Mouse (Mus musculus) neutrophil, adult 5-6 weeks (primary cell): Measurements from ENCODE around the gene Os9. TPM values are rescaled to one million over a fixed set of nuclear protein-coding genes. Genes with fewer than 3 reads are reported as not detected.
"Not testable (repeated sequence)": the region's sequence is repeated elsewhere in the genome, so short reads cannot be mapped to it uniquely, and the experiment has no call there.

Source experiments
- ATAC-seq: fragments of 151-379, 151-347 bp; 2 replicates; pipeline ENCODE4 v1.8.0; 2017; ENCODE audit warnings: mild to moderate bottlenecking, moderate TSS enrichment; ENCODE audit not compliant: insufficient number of reproducible peaks, poor library complexity, low FRiP score, severe bottlenecking; ENCODE audit errors: extremely low read depth
- total RNA-seq: library from RNA; stranded (forward); fragments of 200-1000 nt; gene quantifications from 2 replicates; pipeline ENCODE4 v1.2.3, GENCODE M21; 2017

Gene Os9
- total RNA-seq, 1 experiment from 2014 or later: 157 TPM

DNA sequence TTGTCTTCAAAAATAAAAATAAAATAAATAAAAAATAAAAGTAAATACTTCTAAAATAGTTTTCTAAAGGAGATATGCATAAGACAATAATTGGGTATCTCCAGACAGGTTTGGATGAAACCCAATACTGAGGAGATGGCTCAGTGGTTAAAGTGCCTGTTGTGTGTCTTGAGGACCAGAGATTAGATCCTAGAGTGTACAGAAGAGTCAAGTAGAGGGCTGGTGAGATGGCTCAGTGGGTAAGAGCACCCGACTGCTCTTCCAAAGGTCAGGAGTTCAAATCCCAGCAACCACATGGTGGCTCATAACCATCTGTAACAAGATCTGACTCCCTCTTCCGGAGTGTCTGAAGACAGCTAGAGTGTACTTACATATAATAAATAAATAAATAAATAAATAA is 48.0 kb downstream of the Os9 start:
- not testable (repeated sequence) for ATAC-seq

DNA sequence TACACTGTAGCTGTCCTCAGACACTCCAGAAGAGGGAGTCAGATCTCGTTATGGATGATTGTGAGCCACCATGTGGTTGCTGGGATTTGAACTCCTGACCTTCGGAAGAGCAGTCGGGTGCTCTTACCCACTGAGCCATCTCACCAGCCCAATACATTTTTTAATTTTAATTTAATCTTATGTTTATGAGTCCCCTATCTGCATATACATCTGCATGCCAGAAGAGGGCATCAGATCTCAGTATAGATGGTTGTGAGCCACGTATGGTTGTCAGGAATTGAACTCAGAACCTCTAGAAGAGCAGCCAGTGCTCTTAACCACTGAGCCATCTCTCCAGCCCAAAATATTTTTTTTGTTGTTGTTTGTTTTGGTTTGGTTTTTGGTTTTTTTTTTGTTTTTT is 48.7 kb downstream of the Os9 start:
- ATAC-seq: not testable (repeated sequence)

DNA sequence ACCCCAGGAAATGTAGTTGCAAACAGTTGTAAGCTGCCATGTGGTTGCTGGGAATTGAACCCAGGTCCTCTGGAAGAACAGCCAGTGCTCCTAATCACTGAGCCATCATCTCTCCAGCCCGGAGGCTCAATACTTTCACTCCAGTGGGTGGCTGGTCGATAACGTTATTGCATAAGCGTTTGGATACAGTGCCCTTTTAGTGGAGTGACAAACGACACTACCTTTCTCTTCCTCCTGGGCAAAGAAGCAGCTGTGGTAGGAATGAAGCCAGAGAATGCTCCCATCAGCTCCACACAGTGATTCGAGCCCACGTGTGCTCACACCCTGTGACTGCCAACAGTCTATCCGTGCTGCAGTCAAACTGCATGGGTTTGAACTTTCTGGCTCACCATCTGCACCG is 49.7 kb downstream of the Os9 start:
- no peak for ATAC-seq

DNA sequence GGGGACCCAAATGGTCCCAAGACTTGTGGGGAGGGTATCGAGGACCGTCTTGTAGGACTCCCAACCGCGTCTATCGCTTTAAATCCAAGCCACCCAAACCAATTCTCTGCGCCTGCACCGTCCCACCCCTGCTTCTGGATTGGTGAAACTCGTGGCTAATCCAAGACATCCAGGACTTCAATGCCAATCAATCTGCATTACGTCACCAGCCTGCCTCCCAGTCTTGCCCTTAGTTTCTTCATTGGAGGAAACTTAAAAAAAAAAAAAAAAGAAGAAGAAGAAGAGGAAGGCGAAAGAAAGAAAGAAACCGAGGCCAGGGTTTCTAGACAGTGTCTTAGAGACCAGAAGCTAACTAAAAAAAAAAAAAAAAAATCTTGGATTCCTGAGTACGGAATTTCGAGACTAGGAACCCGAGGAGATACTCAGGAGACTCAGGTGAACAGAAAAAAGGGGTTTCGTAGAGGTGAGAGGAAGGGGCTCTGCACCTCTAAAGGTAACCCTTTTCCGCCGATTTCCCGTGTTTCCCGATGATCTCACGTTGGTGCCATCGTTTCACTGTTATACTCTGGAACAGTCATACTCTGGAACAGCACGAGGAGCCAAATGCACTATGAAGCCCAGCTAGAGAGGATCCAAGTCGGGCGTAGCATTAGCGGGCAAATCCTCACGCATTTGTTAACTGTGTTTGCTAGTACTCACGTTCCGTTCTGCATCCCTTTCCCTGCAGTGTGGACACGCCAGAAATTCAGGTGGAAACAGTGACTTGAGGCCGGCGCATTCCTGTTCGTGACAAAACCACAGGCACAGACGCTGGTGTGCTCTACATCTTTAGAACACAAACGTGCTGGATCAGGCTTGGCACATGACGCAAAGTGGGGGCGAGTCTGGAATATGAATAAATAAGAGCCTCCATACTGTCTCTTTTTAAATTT is 50.5 kb downstream of the Os9 start, which contains the start of gene Tspan31:
TSS of gene Tspan31 (minus strand) at position 75 of the 932 bp plus-strand sequence.
- ATAC-seq: peak; percentile 65

DNA sequence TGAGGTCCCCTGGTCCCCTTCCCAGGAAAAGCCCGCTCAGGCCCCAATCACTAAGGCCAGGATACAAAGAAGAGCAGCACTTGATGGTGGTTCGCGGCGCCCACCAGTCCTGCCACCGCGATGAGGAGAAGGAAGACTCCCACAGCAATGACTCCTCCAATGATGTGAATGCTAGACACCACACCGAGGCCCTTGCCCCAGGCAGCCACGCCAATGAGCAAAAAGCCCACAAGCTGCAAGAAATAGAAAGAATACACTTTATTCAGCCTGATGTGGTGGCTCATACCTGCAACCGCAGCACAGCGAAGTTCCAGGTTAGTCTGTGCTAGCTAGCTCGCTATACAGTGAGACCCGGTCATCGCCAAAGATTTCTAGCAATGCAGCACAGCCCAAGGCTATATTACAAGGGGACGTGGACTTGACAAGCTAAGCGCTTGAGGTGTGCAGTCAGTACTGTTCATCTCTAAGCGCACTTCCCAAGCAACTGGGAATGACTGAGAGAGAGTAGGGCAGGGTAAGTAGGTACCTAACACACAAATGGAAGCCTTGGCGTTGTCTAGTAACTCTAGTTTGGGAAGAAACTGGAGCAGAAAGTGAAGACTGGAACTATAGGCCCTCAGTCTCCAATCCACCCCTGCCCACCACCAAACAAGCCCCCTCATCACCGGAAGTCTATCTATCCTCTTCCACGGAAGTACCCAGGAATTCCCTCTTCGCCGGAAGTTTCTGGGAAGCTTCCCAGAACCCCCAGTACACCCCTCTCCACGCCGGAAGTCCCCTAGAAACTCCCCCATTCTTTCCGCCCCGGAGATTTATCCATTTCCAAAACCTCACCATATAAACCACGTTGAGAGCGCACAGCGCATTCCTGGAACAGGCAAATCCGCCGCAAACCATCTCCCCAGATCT is 51.4 kb downstream of the Os9 start:
- 0 out of 2 replicates have a peak, but pooled peaks have one; percentile 8 for ATAC-seq

DNA sequence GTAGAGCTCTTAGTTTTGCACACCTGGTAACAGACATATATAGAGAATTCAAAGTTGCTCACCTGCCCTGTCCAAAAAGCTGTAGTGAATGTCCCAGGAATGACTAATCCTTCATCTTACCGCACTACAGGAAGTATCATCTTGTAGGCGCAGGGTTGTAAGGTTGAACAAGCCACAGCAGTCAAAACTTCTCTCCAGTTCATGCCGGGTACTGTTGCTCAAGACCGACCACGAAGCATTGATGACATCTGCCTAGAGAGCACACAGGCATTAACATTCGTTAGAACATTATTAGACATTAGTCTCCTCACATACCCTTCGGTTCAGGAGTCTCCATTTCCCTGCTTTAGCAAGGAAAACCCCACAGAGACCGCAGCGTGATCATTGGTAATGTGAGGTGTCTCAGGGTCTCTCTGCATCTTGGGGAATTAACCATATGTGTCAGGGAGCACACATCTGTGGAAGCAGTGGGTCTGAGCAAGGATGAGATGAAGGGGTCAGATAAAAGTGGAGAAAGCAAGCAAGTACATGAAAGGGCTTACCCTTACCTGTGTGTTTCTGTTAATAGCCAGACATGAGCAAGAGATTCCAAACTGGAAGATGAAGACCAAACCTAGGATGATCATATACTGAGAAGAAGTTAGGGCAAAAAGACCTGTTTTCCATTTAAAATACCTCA is 52.4 kb downstream of the Os9 start:
- no peak for ATAC-seq

DNA sequence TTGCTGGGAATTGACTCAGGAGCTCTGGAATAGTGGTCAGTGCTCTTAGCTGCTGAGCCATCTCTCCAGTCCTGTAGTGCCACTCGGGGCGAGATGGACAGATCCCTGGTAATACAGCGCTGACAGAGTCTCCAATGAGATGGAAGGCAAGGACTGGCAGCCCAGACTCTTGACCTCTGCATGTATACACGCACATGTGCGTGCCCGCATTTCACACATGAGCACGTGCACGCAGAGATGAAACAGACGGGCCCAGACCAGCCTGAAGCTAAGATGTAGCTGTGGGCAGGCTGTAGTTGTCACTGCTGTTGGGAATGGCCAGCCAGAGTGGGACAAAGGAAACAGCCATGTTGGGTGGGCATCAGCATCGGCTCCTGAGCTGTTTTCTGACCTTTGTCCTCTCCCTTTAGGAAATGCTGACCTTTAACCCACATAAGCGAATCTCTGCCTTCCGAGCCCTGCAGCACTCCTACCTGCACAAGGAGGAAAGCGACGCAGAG is 54.4 kb downstream of the Os9 start:
- ATAC-seq: no peak

DNA sequence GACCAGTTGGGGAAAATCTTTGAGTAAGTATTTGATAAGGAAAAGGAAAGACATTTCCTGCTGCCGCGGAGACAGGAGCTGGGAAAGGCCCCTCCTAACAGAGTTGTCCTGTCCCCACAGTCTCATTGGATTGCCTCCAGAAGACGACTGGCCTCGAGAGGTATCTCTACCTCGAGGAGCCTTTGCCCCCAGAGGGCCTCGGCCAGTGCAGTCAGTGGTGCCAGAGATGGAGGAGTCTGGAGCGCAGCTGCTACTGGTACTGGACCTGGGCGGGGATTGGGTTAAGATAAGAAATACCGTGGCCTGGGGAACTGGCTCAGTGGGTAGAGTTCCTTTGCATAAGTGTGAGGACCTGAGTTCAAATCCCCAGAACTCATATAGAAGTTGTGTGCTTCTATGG is 55.0 kb downstream of the Os9 start:
- no peak for ATAC-seq

DNA sequence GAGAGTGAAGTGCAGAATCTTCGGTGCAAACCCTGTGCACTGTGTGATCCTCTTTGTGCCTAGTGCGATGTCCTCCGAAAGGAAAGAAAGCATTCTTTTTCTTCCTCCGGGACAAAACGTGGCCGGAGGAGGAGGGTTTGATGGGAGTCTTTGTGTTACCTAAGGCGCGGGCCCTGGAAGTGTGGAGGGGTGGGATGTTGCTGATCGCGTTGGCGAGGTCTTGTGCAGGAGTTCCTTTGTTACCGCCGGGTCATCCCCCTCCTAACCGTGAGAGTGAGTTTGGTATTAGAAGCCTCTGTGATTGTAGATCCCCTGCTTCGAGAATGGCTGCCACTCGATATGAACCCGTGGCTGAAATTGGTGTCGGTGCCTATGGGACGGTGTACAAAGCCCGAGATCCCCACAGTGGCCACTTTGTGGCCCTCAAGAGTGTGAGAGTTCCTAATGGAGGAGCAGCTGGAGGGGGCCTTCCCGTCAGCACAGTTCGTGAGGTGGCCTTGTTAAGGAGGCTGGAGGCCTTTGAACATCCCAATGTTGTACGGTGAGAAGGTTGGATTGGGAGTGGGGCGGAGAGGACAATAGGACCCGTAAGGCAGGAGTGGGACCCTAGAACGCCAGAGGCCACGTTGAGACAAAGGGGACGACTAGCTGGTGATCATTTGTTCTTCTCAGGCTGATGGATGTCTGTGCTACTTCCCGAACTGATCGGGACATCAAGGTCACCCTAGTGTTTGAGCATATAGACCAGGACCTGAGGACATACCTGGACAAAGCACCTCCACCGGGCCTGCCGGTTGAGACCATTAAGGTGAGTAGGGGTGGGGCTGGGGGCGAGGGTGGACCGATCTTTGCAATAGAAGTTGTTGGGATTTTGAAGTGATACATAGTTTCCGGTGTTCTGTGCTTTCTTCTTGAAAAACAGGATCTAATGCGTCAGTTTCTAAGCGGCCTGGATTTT is 56.7 kb downstream of the Os9 start:
- no peak for ATAC-seq

DNA sequence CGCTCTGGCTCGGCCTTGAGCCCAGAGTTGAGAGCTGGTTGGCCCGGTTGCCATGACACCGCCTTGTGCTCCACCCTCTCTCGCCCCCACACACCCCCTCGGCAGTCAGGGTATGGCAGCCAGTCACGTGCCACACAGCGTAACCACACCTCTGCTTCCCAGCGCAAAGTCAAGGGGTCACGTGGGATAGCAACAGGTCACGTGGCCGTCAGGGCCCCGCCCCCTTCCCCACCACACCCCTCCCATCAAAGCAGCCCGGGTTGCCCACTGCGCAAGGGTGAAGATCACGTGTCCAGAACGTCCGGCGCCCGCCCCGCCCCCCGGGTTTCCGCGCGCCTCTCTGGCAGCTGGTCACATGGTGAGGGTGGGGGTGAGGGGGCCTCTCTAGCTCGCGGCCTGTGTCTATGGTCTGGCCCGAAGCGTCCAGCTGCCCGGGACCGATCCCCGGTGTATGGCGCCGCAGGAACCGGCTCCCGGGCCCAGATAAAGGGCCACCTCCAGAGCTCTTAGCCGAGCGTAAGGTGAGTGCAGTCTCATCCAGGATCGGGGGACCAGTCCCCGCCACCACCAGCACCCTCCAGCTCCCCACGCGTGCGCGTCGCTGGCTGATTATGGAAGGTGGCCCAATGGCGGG is 57.6 kb downstream of the Os9 start, which contains the start of gene Cdk4:
TSS of gene Cdk4 (plus strand) at position 296 of the 634 bp plus-strand sequence.
- ATAC-seq: peak; percentile 79

DNA sequence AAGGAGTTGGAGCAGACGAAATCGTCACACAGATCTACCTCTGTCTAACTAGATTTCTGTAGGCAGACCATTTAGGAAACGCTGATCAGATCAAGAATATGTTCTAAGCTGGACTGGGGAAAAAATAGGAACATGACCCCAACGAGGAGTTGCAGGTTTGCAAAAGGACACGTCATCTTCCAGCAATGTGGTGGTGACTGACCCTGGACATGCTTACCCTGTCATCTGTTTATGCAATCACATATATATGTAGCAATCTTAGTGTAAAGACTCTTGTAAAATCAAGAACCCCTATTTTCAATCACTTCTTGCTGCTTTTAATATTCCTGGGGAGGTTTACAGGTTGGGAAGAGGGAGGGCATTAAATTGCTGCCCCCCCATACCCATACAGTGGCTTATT is 58.4 kb downstream of the Os9 start:
- no peak for ATAC-seq

DNA sequence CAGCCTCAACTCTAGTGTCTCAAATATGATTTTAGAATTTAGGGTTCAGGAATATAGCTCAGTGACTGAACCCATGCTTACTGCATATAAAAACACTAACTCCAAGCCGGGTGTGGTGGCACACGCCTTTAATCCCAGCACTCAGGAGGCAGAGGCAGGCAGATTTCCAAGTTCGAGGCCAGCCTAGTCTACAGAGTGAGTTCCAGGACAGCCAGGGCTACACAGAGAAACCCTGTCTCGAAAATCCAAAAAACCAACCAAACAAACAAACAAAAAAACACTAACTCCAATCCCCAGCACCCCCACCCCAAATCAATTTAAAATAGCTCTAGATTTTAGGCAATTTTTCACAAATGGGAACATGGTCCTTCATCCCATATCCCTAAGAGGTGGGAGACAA is 58.8 kb downstream of the Os9 start:
- ATAC-seq: not testable (repeated sequence)

DNA sequence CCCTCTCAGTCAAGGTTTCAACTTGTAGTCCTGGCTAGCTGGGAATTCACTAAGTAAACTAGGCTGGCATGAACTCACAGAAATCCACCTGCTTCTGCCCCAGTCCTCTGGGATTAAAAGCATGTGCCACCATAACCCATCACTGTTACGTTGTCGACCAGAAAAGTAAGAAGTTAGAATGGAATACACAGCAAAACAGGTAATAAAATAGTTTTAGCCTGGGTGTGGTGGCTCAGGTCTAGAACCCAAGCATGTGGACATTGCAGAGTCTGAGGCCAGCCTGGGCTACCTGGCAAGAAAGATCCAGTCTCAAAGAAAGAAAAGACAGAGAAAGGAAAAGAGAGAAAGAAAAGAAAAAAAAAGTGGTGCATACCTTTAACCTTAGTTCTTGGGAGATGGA is 59.4 kb downstream of the Os9 start:
- ATAC-seq: no peak

DNA sequence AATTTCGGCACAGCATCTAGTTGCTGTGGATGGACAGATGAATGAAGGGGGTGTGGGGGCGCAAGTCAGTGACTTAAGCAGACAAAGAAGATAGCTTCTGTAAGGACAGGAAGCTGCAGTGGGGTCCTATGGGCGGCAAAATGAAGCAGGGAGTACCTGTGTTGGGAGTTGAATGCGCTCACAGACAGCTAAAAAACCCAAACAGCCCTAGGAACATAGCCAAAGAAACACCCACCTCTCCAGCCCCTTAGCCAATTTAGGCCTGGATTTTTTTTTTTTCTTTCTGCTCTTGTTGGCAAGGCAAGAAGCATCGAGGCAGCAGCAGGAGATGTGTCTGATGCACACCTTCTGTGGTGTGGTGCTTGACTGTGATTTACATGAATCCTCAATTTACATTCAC is 59.8 kb downstream of the Os9 start:
- no peak for ATAC-seq

DNA sequence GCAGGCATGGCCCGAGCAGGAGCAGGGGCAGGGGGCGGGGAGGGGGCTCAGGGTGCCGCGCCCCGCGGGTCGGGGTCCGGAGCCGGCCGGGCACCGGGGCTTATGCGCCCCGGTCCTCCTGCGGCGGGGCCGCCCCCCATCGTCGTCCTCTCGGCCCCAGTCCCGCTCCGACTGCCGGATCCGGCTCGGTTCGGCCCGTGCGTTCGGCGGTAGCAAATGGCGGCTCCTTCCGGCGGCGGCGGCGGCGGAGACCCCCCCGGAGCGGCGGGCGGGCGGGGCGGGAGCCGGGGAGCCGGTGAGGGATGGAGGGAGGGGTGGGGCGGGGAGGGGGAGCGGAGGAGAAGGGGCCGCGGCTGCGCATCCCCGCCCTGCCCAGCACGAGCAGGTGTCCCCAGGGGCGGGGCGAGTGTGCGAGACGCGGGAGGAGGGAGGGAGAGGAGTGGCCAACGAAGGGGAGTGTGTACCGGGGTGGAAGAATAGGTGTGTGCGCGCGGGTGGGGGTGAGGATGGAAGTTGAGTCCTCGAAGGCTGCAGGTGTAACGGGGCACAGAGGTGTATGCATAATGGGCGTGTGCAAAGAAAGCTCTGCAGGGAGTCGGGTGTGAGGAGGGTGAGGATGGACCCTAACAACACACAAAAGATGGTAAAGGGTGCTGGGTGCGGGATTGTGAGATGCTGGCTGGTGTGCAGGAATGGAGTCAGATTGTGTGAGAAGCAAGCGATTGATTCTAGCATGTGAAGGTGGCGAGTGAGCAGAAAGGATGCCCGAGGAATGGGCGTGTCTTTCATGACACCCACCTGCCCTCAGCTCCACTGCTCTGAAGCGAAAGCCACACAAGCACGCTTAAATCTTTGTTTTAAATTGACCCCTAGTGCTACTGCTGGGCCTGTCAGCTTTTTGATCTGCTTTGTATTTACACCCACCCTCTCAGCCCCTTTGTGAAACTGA is 60.7 kb downstream of the Os9 start, which contains the start of gene March9:
TSS of gene March9 (minus strand) at position 217 of the 949 bp plus-strand sequence.
- peak; percentile 32 for ATAC-seq
